Mouse (Mus musculus) gastrocnemius, adult 18-20 months (tissue): ENCODE results near the gene Pdhx. TPM values are rescaled to one million over a fixed set of nuclear protein-coding genes. Genes with fewer than 3 reads are reported as not detected.

Experiments
- DNase-seq: peaks from one replicate; pipeline ENCODE4 v3.0.0; 2021; ENCODE audit warnings: low spot score
- total RNA-seq, 2 experiments: library from RNA; stranded (reverse); gene quantifications; 2 replicates each; pipeline ENCODE4 v1.2.3; 2021

Pdhx gene
- total RNA-seq, 2 experiments from 2014 or later = 86.1 to 89.6 TPM

GRCm38 (mm10) chr2:103062865-103063264, 10.4 kb downstream of the Pdhx start:
- peak; percentile 20 for DNase-seq

- DNase-seq = no peak
These were observed 15.0 kb downstream of the Pdhx start for GRCm38 (mm10) chr2:103058266-103058665.

- no peak for DNase-seq
These were observed 17.5 kb downstream of the Pdhx start for GRCm38 (mm10) chr2:103055820-103056219.

- DNase-seq = no peak
These were observed 21.1 kb downstream of the Pdhx start for GRCm38 (mm10) chr2:103051937-103052893.

- DNase-seq = no peak
These were observed 28.0 kb downstream of the Pdhx start for GRCm38 (mm10) chr2:103045286-103045685.

DNA sequence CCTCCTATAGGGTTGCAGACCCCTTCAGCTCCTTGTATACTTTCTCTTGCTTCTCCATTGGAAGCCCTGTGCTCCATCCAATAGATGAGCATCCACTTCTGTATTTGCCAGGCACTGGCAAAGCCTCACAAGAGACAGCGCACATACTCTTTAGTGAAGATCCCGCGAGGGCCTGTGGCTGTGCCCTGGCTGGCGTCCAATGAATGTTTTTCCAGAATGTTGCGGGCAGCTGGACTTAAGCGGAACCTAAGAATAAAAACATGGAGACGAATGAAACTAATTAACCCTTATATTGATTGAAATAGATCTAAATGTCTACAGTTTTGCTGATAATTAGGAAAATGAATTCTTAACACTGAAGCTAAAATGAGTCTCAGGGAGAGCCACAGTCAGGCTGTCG, 32.4 kb downstream of the Pdhx start:
- peak; percentile 5 for DNase-seq

DNA sequence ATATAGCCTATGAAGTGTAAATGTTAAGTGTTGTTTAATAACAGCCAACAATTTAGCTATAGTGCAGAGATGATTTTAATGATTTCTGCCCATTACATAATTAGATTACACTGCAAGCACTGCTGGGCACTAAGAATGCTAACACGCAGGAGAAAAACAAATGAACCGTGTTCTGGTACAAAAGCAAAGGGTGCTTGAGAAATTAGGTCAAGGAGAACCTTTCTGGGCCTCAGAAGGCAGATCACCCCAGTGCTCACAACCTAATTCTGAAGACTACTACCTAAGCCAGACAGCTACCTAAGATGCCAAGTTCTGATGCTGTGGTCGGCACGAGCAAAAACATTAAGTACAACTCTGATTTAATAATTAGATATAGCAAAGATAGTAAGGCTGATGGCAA, 35.5 kb downstream of the Pdhx start:
- DNase-seq = no peak

- DNase-seq = no peak
These were observed 50.6 kb downstream of the Pdhx start for GRCm38 (mm10) chr2:103022728-103023127.

DNA sequence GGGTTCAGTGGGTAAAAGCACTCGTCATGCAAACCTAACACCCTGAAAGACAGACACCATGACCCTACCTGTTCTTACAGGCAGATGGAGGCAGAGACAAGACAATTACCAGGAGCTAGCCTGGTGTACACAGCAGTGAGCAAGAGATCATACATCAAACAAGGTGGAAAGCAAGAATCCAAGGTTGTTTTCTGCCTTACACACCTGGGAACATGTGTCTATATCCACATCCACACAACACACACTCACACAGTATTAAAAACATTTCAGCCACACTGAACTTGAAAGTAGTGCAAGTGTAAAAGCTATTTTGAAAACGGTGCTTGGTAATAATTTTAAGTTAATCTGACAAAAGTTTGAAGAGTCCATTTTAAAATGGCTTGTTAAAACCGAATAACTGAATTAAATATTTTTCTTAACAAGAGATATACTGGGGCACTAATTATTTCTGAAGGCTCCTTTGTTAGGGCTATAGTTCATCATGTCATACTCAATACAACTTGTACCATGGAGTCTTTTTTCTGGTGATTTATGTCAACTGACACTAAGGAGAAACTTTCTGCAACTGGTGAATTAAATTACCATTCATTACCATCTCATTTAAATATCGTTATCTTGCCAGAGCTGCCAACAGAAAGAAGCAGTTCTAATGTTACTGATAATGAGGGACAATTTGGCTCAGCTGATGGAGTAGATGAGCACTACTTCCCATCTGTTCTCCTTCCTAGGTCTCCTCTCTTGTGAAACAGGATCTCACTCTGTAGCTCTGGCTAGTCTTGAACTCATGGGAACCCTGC, 52.9 kb downstream of the Pdhx start:
- DNase-seq = no peak

GRCm38 (mm10) chr2:103018817-103019494, 54.4 kb downstream of the Pdhx start:
- DNase-seq = peak; percentile 34

DNA sequence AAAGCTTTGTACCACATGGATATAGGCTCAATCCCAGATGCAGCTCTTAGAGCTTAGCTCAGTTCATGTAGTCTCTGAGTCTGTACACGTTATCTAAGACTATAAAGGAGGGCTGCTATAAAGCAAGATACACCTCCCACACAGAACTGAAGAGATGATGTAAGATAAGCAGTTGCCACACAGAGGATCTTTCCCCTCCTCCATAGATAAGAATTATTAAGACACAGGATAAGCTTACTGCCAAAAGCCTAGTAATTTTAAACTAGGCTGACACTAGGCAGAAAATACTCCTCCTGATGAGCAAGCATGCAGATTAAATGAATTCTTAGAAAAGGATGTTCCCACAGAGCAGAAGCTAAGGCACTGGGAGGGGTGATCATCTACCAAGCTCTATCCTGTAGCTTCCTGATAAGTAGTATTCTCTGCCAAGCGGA, 55.9 kb downstream of the Pdhx start:
- no peak for DNase-seq

DNA sequence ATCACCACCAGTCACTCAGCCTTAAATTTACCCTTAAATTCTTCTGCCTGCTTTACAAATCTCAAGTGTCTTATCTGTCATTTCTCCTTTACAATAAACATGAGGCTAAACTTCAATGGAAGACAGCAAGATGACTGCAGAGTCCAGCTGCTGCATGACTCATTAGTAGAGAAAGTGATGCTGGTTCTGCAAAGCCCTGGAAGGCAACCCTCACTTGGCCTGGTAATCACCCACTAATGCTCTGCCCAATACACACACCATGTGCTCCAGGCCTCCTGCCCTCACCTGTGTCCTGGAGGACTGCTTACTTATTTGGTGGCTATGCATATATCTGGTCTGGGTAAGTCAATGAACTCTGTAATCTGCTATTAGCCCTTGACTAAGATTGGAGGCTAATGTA, 57.2 kb downstream of the Pdhx start:
- DNase-seq = no peak

DNA sequence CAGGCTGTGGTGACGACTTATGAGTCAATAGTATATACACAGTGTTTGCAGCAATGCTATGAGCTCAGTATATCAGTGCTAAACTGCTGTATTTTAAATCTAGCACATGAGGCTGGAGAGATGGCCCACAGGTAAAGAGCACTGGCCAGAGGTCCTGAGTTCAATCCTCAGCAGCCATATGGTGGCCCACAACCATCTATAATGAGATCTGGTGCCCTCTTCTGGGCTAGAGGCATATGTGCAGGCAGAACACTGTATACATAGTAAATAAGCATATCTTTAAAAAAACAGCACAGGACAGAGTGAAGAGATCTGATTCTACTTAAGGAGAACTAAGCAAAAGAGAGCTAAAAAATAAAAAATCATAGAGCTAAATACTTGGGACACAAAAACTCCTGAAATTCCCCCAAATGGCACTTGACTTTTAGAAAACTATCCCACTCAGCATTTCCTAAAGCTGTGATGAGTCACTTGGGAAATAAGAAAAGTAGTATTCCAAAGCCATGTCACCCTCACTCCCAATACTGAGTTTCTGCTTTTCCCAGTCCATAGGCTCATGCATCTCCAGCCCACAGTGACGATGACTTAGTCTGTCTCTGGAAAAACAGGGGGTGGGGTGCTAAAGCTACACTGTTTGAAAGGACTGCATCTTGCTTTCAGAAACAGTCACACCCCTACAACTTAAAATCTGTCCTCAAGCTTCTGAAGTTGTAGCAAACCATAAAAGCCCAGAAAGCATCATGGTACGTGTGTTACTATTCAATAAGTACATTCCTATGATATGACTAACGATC, 60.3 kb downstream of the Pdhx start:
- no peak for DNase-seq

- DNase-seq = no peak
These were observed 65.1 kb downstream of the Pdhx start for GRCm38 (mm10) chr2:103008221-103008620.

GRCm38 (mm10) chr2:103004599-103004998, 68.7 kb downstream of the Pdhx start:
- no peak for DNase-seq

DNA sequence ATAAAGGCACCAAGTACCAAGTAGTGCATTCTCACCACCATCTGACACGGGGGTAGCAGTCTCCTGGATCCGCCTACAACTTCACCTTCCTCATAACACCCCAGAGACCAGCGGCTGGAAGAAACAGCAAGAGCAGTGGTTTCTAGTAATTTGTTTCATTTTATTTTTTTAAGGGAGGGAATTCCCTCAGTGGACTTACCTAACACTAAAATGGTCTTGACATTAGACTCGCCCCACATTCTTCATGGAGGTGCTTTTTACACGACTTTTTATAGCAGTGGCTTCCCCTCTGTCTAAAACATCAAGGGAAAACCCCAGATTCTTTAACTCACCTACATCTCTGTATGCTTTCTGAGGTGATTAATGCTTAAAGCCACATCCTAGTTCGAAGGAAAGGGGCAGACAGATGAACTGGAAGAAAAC, 74.1 kb downstream of the Pdhx start:
- no peak for DNase-seq

DNA sequence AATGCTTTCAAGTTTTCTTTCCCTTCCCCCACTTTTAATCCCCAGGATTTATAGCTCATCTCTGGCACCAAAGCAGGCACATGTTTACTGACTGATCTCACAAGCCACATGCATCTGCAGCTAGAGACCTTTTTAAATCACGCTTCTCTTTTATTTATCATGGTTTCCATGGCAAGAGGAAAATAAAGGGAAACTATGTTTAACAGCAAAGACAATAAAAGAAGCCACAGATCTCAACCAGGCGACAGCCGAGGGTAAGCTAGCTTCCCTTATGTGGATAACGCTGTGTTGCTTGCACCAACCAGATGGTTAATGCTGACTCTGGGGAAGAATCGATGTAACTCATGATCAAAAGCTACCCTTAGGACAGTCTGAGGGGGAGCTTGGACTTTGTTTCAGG, 75.0 kb downstream of the Pdhx start:
- no peak for DNase-seq

DNA sequence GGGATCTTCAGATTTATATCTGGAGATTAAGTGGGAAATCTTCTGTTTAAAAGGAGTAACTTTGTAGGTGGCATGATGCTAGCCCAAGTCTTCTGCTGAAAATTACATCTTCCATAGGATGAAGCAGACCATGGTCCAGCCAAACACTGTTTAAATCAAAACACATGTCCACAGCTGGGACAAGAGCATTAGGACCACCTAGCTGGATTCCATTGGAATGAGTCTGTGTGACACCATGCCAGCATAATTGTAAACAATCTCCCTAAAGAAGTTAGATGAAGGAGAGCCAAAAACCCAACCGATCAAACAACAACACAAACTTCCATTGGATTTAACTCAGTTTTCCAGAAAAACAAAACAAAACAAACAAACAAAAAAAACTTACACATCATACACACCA, 75.4 kb downstream of the Pdhx start:
- no peak for DNase-seq

GRCm38 (mm10) chr2:102993841-102994607, 79.3 kb downstream of the Pdhx start:
- no peak for DNase-seq

DNA sequence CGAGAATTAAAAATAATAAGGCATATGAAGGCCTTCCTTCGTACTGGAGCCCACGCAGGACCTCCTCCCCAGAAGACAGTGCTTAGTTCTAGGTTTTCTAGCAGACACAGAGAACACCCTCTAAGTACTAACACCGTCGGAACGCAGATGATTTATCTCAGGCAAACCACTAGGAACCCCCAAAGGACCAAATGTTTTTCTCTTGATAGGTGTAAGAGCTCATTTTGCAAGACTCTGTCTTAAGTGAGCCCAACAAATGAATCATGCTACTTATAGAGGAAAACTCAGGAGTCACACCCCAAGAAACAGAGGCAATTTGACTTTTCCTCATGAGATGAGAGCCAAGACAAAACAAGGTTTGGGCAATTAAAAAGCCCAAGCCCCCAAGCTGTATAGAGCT, 80.9 kb downstream of the Pdhx start:
- no peak for DNase-seq
